Mouse (Mus musculus) kidney, adult 2 months (tissue): ENCODE results near the gene Lcmt1.

Experiments used
- CTCF ChIP-seq: fragments of 200-500 bp; conservative IDR thresholded peaks from 2 replicates; pipeline ENCODE4 v1.5.1; 2011; ENCODE audit warnings: low read depth, mild to moderate bottlenecking, control low read depth, low read length, moderate library complexity, mixed read lengths; ENCODE audit not compliant: insufficient read depth, insufficient read length
- POLR2A ChIP-seq: fragments of 200-500 bp; IDR thresholded peaks from one replicate; pipeline ENCODE4 v1.6.1; 2011; ENCODE audit warnings: low read depth, low read length, control low read depth

GRCm38 (mm10) chr7:123410502-123410901 lies 40.9 kb downstream of the Lcmt1 start:
- TF ChIP-seq CTCF (no peak), POLR2A (no peak)
